Mouse (Mus musculus): ENCODE measurements at regions not wholly inside any gene's neighbourhood (a gene's known extent, or its start where the extent isn't known, plus 50 kb on each side); places are given as distances from the start of the nearest gene placed in this dataset.

GRCm38 (mm10) chr6:84376666-84377065, 217.0 kb downstream of the Cyp26b1 start:
- Histone ChIP-seq H3K4me3 (ENCODE audit: low read depth, low read length) (no peak overlapping the region), H3K4me2 (ENCODE audit: low read depth, low read length) (no peak overlapping the region), H3K27ac (replicated peaks; ENCODE audit: low read depth, low read length) (no peak overlapping the region), H3K36me3 (replicated peaks; ENCODE audit: control insufficient read depth, insufficient read depth, low read depth, low read length) (no peaks in the 10 kb centered on the region), H3K9me3 (replicated peaks; ENCODE audit: control insufficient read depth, low read length) (no peaks in the 10 kb centered on the region), H3K4me1 (ENCODE audit: control insufficient read depth, insufficient read depth, low read length) (no peaks in the 10 kb centered on the region), H3K27me3 (ENCODE audit: control insufficient read depth, insufficient read depth, low read length) (no peaks in the 10 kb centered on the region), H3K9ac (replicated peaks; ENCODE audit: low read length) (no peak overlapping the region)
- no peak for DNase-seq (ENCODE audit: low spot score)
- ATAC-seq (replicated peaks; ENCODE audit: insufficient number of reproducible peaks, low FRiP score, low TSS enrichment, low read depth), result no peak
- 79% methylated on average over 11 of the region's 11 CpGs for WGBS

- H3K4me1 ChIP-seq (ENCODE audit: control insufficient read depth, insufficient read depth, low read length), result no peaks in the 10 kb centered on the region
- ATAC-seq (replicated peaks; ENCODE audit: insufficient number of reproducible peaks, low FRiP score, low TSS enrichment, low read depth) (no peak), DNase-seq (ENCODE audit: low spot score) (peak; percentile 83)
- no peaks in the 10 kb centered on the region for H3K36me3 ChIP-seq (replicated peaks; ENCODE audit: control insufficient read depth, insufficient read depth, low read depth, low read length)
- no peak overlapping the region for H3K27ac ChIP-seq (replicated peaks; ENCODE audit: low read depth, low read length)
- no peaks in the 10 kb centered on the region for H3K27me3 ChIP-seq (ENCODE audit: control insufficient read depth, insufficient read depth, low read length)
- H3K4me3 ChIP-seq (ENCODE audit: low read depth, low read length), result no peak overlapping the region
- H3K9ac ChIP-seq (replicated peaks; ENCODE audit: low read length), result no peak overlapping the region
- no peak overlapping the region for H3K4me2 ChIP-seq (ENCODE audit: low read depth, low read length)
- H3K9me3 ChIP-seq (replicated peaks; ENCODE audit: control insufficient read depth, low read length), result no peaks in the 10 kb centered on the region
- WGBS, result 14% methylated on average over 8 of the region's 8 CpGs
Measured at GRCm38 (mm10) chr6:84375498-84375897, 218.2 kb downstream of the Cyp26b1 start.

- Histone ChIP-seq H3K4me2 (ENCODE audit: low read depth, low read length) (no peak overlapping the region), H3K27ac (replicated peaks; ENCODE audit: low read depth, low read length) (no peak overlapping the region), H3K36me3 (replicated peaks; ENCODE audit: control insufficient read depth, insufficient read depth, low read depth, low read length) (no peaks in the 10 kb centered on the region), H3K9me3 (replicated peaks; ENCODE audit: control insufficient read depth, low read length) (no peaks in the 10 kb centered on the region), H3K4me1 (ENCODE audit: control insufficient read depth, insufficient read depth, low read length) (no peaks in the 10 kb centered on the region), H3K9ac (replicated peaks; ENCODE audit: low read length) (no peak overlapping the region), H3K4me3 (ENCODE audit: low read depth, low read length) (no peak overlapping the region), H3K27me3 (ENCODE audit: control insufficient read depth, insufficient read depth, low read length) (no peaks in the 10 kb centered on the region)
- WGBS, result 46% methylated on average over 6 of the region's 6 CpGs
- ATAC-seq (replicated peaks; ENCODE audit: insufficient number of reproducible peaks, low FRiP score, low TSS enrichment, low read depth), result no peak
- DNase-seq (ENCODE audit: low spot score), result no peak
Measured at GRCm38 (mm10) chr6:84366365-84366764, 227.3 kb downstream of the Cyp26b1 start.

DNA sequence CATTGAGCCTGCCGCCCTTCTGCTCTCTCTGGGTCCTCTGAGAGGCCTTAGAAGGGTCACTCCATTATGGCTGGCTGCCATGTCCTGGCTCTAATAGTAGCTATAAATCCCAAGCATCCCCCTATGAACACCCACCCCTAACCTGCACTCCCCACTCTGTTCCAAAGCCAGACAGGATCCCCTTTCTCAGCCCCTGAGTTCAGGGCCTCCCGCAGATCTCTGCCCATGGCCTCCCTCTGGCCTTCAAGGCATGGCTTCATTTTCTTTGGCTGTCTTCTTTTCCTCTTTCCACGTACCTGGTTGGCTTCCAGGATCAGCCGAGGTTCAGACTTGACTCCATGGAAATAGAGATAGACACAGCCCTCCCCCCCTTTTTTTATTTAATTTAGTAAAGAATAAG, 227.8 kb downstream of the Cyp26b1 start:
- DNase-seq (ENCODE audit: low spot score), result no peak
- ATAC-seq (replicated peaks; ENCODE audit: insufficient number of reproducible peaks, low FRiP score, low TSS enrichment, low read depth), result no peak
- Histone ChIP-seq H3K27ac (replicated peaks; ENCODE audit: low read depth, low read length) (no peak overlapping the region), H3K4me1 (ENCODE audit: control insufficient read depth, insufficient read depth, low read length) (no peaks in the 10 kb centered on the region), H3K9ac (replicated peaks; ENCODE audit: low read length) (no peak overlapping the region), H3K4me2 (ENCODE audit: low read depth, low read length) (no peak overlapping the region), H3K9me3 (replicated peaks; ENCODE audit: control insufficient read depth, low read length) (no peaks in the 10 kb centered on the region), H3K36me3 (replicated peaks; ENCODE audit: control insufficient read depth, insufficient read depth, low read depth, low read length) (no peaks in the 10 kb centered on the region), H3K27me3 (ENCODE audit: control insufficient read depth, insufficient read depth, low read length) (no peaks in the 10 kb centered on the region), H3K4me3 (ENCODE audit: low read depth, low read length) (no peak overlapping the region)
- WGBS, result 88% methylated on average over 4 of the region's 4 CpGs

GRCm38 (mm10) chr6:84364964-84365363, 228.7 kb downstream of the Cyp26b1 start:
- no peak overlapping the region for H3K9ac ChIP-seq (replicated peaks; ENCODE audit: low read length)
- no peak overlapping the region for H3K4me2 ChIP-seq (ENCODE audit: low read depth, low read length)
- no peaks in the 10 kb centered on the region for H3K27me3 ChIP-seq (ENCODE audit: control insufficient read depth, insufficient read depth, low read length)
- no peaks in the 10 kb centered on the region for H3K4me1 ChIP-seq (ENCODE audit: control insufficient read depth, insufficient read depth, low read length)
- ATAC-seq (replicated peaks; ENCODE audit: insufficient number of reproducible peaks, low FRiP score, low TSS enrichment, low read depth) (no peak), DNase-seq (ENCODE audit: low spot score) (peak; percentile 54)
- H3K4me3 ChIP-seq (ENCODE audit: low read depth, low read length), result no peak overlapping the region
- WGBS, result 9% methylated on average over 2 of the region's 2 CpGs
- H3K9me3 ChIP-seq (replicated peaks; ENCODE audit: control insufficient read depth, low read length), result no peaks in the 10 kb centered on the region
- no peaks in the 10 kb centered on the region for H3K36me3 ChIP-seq (replicated peaks; ENCODE audit: control insufficient read depth, insufficient read depth, low read depth, low read length)
- H3K27ac ChIP-seq (replicated peaks; ENCODE audit: low read depth, low read length), result no peak overlapping the region

DNA sequence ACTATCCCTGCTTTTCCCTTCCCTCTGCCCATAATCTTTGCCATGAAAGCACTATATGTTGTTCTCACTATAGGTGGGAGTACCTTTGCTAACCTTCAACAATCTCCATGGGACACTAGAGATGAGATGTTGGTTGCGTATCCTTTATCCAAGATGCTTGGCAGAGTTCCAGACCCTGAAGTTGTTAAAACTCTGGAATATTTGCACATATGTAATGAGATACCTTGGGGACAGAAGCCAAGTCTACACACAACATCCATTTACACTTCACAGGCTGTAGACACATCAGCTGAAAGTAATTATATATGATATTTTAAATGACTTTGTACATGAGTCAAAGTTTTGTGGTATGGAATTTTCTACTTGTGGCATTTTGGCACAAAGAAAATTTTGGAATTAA, 231.4 kb downstream of the Cyp26b1 start:
- Histone ChIP-seq H3K9ac (replicated peaks; ENCODE audit: low read length) (no peak overlapping the region), H3K9me3 (replicated peaks; ENCODE audit: control insufficient read depth, low read length) (no peaks in the 10 kb centered on the region), H3K27ac (replicated peaks; ENCODE audit: low read depth, low read length) (no peak overlapping the region), H3K4me3 (ENCODE audit: low read depth, low read length) (no peak overlapping the region), H3K4me1 (ENCODE audit: control insufficient read depth, insufficient read depth, low read length) (0 out of 2 replicates have a peak, but pooled peaks cover 2% of the 10 kb centered on the region), H3K36me3 (replicated peaks; ENCODE audit: control insufficient read depth, insufficient read depth, low read depth, low read length) (no peaks in the 10 kb centered on the region), H3K4me2 (ENCODE audit: low read depth, low read length) (no peak overlapping the region), H3K27me3 (ENCODE audit: control insufficient read depth, insufficient read depth, low read length) (no peaks in the 10 kb centered on the region)
- DNase-seq (ENCODE audit: low spot score), result no peak
- 74% methylated on average over 1 of the region's 1 CpGs for WGBS
- ATAC-seq (replicated peaks; ENCODE audit: insufficient number of reproducible peaks, low FRiP score, low TSS enrichment, low read depth), result no peak

GRCm38 (mm10) chr6:84357911-84358310, 235.8 kb downstream of the Cyp26b1 start:
- Histone ChIP-seq H3K9ac (replicated peaks; ENCODE audit: low read length) (no peak overlapping the region), H3K4me3 (ENCODE audit: low read depth, low read length) (no peak overlapping the region), H3K27ac (replicated peaks; ENCODE audit: low read depth, low read length) (no peak overlapping the region), H3K4me2 (ENCODE audit: low read depth, low read length) (no peak overlapping the region), H3K36me3 (replicated peaks; ENCODE audit: control insufficient read depth, insufficient read depth, low read depth, low read length) (no peaks in the 10 kb centered on the region), H3K4me1 (ENCODE audit: control insufficient read depth, insufficient read depth, low read length) (0 out of 2 replicates have a peak, but pooled peaks cover 2% of the 10 kb centered on the region), H3K27me3 (ENCODE audit: control insufficient read depth, insufficient read depth, low read length) (no peaks in the 10 kb centered on the region), H3K9me3 (replicated peaks; ENCODE audit: control insufficient read depth, low read length) (no peaks in the 10 kb centered on the region)
- DNase-seq (ENCODE audit: low spot score), result no peak
- ATAC-seq (replicated peaks; ENCODE audit: insufficient number of reproducible peaks, low FRiP score, low TSS enrichment, low read depth), result no peak
- 72% methylated on average over 10 of the region's 10 CpGs for WGBS

DNA sequence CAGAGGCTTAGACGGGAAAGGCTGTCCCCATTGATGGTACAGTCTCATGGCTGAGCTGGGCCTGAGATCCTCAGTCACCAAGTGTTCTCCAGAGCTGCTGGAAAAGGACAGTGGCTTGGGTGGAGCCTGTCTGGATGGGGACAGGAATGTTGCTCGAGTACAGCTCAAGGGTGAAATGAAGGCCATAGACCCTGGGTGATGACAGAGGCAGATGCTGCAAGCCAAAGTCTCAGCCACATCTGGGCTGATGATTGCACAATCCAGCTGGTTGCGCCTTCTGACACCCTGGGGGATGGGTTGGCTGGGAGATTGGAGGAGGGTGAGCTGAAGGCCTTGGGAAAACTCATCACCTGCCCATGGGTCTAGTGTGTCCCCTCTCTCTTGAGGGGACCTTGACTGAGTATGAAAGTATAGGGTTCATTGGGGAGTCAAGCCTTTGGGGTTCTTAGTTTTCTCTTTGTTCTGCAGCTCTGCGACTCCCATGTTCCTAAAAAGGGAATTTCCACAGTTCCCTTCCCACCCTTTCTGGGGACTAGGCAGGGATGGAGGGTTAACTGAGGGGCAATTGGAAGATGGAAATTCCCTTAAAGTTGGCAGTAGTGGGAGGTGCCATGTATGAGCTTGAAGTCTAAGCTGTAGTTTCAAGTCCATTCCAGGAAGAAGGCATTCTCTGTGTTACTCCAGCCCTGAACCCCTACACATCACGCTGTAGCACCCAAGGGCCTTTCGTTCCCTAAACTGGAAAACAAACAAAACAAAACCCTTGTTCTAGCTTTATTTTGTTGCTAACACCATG, 240.1 kb downstream of the Cyp26b1 start:
- WGBS, result 87% methylated on average over 6 of the region's 6 CpGs
- ATAC-seq (replicated peaks; ENCODE audit: insufficient number of reproducible peaks, low FRiP score, low TSS enrichment, low read depth), result no peak

More for the DNA sequence above, 240.1 kb downstream of the Cyp26b1 start:
- no peak overlapping the region for H3K27ac ChIP-seq (replicated peaks; ENCODE audit: low read depth, low read length)
- H3K9me3 ChIP-seq (replicated peaks; ENCODE audit: control insufficient read depth, low read length), result no peaks in the 10 kb centered on the region
- no peaks in the 10 kb centered on the region for H3K36me3 ChIP-seq (replicated peaks; ENCODE audit: control insufficient read depth, insufficient read depth, low read depth, low read length)
- H3K4me3 ChIP-seq (ENCODE audit: low read depth, low read length), result no peak overlapping the region
- no peak overlapping the region for H3K9ac ChIP-seq (replicated peaks; ENCODE audit: low read length)
- no peak for DNase-seq (ENCODE audit: low spot score)
- no peak overlapping the region for H3K4me2 ChIP-seq (ENCODE audit: low read depth, low read length)
- no peaks in the 10 kb centered on the region for H3K4me1 ChIP-seq (ENCODE audit: control insufficient read depth, insufficient read depth, low read length)
- no peaks in the 10 kb centered on the region for H3K27me3 ChIP-seq (ENCODE audit: control insufficient read depth, insufficient read depth, low read length)
